Mouse (Mus musculus): Measurements from ENCODE around the gene Thoc5.

DNA sequence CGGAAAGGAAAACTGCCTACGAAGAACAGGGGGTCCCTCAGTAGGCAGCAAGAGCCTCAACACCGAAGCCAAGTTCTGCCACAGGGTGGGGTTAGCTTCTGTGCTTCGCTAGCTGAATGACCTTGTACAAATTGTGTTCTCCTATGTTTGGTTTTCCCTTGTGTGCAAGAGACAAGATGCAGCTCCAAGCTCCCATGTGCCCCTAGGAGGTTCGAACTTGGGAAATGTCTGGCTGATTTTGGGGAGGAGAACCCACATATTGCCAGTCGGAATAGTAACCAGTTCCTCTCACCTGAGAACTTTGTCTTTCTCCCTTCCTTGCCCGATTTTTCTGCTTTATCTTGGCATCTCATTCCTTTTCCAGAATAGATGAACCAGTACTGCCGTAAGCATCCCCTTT is 53.7 kb downstream of the Thoc5 start:
- TF ChIP-seq CTCF (IDR thresholded peaks at IDR 0.05; ENCODE audit: low read depth, low read length) = no peak
- no peak for TF ChIP-seq POLR2A (IDR thresholded peaks at IDR 0.05; ENCODE audit: extremely low read depth, insufficient read depth, low read length)
